Mouse (Mus musculus): ENCODE data around the gene Irf4. TPM values are rescaled to one million over a fixed set of nuclear protein-coding genes. Genes with fewer than 3 reads are reported as not detected.

Gene Irf4
- total RNA-seq, 2 experiments from 2014 or later = 1.2 to 2.0 TPM

DNA sequence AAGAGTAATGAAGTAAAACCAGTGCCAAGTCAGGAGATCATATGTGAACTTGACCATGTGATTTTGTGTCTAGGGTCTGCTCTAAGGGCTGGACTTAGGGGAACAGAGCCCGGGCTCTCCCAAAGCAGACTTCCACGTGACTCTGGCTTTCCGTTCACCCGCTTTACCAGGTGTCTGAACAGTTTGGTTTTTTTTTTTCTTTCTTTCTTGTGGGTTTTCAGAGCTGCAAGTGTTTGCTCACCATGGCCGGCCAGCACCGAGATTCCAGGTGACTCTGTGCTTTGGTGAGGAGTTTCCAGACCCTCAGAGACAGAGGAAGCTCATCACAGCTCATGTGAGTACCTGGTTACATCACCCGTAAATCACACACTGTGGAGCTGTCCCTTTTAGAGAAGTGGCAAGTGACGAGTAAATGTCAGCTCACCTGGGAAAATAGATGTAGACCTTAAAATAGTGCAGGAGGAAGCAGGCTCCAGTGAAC is 12.2 kb downstream of the Irf4 start:
- DNase-seq (ENCODE audit: low spot score in 2 of 2) = no peak

DNA sequence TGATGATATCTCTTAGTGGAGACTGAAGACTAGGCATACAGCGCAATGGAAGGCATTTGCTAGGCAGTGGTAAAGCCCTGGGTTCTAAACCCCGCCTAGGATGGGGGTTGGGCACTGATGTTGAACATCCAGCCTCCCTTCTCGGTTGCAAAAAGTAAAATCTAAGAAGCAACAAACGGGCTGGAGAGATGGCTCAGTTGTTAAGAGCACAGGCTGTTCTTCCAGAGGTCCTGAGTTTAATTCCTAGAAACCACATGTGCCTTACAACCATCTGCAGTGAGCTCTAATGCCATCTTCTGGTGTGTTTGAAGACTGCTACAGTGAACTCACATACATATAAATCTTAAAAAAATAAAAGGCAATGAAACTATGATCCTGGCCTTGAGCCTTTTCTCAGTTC is 13.2 kb downstream of the Irf4 start:
- DNase-seq (ENCODE audit: low spot score in 2 of 2) = no peak

DNA sequence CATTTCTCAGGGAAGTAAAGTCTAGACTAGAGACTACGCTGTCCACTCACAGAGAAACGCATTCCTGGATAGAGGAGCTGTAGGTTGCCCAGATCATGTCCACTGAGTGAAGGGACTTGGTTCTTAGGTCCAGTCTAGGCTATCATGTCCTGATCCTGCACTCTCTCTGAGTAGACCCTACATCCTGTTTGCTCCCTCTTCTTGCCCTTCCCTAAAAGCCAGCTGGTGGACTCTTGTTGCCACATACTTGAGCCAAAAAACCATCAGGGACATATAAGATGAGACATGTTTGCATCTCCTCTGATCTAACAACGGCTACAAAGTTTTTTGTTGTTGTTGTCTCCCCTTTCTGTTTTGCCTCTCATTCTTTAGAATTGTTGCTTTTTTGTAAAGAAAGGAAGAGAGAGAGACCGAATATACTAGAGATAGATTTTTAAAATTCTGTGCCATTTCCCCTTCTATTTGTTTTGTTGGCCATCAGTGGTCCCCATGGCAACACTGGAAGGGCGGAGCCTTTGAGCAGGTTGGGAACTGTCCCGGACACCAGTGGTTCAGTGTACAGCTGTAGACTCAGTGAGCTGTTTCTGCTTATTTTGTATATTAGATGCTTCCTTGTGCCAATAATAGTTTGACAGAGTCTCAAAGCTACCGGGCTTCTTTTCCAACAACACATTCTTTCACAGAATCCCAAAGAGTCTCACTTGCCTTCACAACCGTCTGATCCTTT is 15.2 kb downstream of the Irf4 start:
- DNase-seq (ENCODE audit: low spot score in 2 of 2) = no peak

DNA sequence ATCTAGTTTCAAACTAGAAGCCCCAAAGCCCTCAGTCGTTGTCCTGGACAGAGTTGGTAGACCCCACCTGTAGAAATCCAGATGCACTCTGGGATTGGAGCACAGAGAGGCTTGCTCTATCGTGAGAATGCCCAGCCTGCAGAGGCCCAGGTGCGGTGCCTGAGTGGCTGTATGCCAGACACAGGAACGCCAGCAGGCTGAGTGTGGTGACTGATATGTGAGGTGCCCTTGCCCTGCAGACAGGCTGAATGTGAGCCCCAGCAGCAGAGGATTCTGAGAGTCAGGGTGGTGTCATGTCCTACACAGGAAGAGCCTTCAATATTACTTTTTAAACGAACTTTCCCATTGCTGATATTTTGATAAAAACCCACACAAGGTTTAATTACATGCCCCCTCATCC is 16.9 kb downstream of the Irf4 start:
- no peak for DNase-seq (ENCODE audit: low spot score in 2 of 2)

DNA sequence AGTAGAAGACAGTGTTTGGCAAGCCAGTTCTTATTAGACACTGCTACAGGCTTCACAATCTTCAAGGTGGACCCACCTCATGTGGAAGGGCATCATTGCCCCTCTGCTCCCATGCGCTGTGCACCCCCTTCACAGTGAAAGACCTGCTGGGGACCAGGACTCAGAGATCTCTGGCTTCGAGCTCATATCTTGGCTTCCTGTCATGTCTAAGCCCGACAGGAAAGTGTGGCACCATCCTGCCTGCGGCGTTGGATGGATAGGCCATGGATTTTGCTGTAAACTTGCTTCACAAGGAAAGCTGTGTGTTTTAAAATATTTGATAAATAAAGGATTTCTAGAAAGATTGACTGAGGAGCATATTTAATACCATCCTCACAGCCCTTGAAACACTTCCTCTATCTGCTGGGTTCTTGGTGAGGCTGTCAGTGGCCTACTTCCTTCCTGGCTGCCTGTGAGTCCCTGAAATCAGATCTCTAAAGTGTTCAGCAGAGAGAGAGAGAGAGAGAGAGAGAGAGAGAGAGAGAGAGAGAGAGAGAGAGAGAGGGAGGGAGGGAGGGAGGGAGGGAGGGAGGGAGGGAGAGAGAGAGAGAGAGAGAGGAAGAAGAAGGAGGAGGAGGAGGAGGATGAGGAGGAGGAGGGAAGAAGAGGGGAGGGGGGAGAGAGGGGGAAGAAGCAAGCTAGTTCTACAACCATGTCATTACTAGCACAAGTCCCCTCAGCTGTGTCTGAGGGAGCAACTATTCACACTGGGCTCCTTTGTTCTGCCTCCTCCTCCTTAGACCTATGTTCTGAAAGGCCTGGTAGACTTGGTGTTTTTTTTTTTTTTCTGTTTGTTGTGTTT is 17.8 kb downstream of the Irf4 start:
- no peak for DNase-seq (ENCODE audit: low spot score in 2 of 2)

DNA sequence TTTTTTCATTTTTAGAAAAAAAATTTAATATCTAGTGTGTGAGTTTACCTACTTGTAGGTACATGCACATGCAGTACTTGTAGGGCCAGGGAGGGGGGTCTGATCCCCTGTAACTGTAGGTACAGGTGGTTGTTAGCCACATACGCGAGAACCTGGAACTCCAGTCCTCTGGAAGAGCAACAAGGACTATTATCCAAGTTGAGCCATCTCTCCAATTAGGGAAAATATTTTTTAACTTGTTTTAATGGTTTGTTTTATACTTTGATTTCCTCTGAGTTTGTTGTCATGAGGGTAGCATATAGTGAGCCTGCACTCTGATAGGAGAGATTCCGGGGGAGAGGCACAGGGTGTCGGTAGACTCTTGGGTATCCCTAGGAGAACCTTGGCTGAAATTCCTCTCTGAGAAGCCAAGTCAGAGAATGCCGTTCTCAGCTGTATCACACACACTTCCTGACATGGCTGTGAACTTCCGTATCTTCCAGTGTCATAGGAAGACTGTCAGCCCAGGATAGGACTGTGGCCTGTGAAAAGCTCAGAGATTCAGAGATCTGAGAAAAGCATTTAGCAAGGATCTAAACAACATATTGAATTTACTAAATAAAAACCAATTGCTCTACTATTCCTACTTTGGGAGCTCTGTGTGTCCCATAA is 18.6 kb downstream of the Irf4 start:
- no peak for DNase-seq (ENCODE audit: low spot score in 2 of 2)

DNA sequence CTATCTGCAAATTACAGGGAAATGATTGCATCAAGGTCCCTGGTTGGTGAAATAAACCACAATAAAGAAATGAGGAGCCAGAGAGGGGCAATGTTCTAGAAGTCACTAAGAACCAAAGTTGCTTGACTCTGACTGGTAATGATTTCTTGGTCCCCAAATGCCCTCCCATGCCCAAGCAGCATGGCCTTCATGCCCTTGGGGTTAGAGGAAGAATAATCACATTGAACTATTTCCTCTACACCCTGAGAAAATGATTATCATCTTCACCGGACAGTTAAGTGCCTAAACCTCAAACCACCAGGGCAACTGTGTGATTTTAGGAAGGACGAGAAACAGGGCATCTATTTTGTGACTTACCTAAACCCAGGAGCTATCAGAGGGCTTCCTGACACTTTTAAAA is 27.0 kb downstream of the Irf4 start:
- DNase-seq (ENCODE audit: low spot score in 2 of 2) = no peak

DNA sequence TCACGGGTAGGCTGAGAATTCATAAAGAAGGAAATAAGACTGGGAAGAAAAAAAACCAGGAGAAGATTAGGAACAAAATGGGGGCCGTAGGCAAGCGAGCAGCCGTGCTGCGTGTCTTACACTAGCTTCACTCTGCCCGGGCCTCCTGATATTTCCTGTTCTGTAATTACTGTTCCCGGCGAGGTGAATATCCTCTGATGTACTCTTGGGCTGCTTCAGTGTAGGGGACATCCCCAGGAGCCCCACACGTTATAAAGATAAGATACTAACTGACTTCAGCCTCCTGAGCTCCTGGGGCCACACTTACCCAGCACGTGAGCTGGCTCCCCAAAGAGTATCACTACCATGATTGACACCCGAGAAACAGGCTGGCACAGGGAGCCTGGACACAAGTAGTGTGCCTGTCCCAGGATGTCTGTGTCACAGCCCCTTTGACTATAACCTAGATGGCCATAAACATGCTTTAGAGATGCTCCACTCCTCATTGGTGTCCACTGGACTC is 28.7 kb downstream of the Irf4 start:
- no peak for DNase-seq (ENCODE audit: low spot score in 2 of 2)

DNA sequence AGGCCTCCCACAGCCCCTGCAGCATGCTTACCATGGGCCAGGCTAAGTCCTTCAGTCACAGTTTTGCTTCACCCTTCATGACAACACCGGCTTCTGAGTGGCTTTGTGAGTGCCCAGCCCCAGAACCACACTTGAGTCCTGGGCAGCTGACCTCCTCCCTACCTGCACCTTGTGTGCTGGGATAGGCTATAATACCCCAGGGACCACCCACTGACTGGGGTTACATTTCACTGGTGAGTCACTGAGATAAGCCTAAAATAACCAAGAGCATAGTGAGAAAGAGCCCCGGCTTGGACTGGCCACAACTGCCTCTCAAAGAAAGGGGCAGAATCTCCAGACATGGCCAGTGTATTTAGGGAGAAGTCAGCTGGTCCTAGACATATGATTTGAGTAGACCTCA is 32.9 kb downstream of the Irf4 start:
- DNase-seq (ENCODE audit: low spot score in 2 of 2) = no peak

DNA sequence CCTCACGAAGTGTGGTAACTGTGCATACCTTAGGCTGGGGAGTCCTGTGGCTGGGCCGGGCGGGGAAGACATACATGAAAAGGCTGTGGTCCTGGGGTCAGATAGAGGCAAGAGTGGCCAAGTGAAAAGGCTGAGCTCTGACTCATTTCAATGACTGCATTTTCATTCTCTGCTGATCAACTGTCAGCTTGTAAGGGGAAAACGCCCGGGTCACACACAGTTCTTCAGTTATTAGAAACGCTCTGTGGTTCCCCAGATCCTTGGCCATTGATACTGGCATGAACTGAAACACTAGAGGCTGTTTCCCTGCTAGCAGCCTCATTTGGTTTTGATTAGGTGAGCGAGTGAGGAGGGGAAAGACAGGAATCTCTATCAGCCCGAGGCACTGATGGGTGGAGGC is 33.4 kb downstream of the Irf4 start:
- DNase-seq (ENCODE audit: low spot score in 2 of 2) = no peak

DNA sequence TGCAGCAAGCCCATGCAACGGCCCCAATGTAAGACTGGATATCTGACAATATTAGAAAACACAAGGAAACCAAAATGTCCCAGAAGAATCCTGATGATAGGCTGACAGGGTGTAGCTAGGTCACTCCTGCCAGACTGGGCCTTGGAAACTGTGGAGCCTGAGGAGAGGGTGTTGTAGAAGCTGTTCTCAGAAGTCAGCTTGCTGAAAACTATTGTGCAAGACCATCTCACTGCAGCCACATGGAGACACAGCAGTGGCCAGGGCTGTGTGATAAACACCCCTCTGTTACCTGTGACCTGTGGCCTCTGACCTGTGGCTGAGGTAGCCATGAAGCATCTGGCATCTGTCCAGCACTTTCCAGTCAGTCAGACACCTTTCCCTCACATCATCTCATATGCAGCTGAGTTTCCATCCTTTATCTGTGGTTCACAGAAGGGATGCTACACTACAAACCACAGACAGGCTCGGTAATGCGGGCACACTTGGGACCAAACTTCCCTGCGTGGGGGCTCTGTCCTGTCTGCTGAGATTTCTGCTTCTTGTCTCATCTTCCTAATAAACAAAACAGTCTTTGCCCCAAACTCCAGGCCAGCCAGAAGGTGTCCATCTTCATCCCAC is 36.5 kb downstream of the Irf4 start:
- no peak for DNase-seq (ENCODE audit: low spot score in 2 of 2)

DNA sequence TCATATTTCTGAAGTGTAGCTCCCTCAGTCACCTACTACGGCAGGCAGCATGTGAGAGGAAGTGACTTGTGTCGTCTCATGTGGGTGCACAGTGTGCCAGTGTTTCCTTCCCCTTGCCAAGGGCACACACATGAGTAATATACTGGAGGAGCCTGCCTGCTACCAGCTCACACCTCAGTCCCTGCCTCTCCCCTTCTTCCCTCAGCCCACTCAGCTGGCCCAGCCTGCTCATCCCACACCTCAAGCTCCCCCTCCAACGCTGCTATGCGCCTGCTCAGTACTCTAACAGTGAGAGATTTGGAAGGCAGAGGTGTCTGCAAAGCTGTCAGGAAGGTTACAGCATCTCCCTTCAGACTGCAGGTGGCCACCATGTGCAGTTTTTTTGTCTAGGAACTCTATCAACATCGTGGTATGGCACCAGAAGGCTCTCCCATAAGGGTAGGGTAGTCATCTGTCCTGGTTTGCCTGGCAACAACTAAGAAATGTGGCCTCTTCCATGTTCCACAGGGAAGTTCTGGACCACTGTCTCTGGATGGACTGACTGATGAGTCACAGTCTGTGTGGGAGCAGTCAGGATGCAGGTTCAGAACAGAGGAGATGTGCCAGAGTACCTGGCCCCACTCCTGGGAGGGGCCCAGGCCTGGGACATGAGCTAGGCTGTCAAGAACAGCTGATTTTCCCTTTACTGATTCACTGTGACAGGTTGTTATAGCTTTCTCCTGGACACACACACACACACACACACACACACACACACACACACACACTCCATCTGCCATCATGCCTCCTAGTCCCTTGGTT is 37.4 kb downstream of the Irf4 start:
- DNase-seq (ENCODE audit: low spot score in 2 of 2) = no peak

DNA sequence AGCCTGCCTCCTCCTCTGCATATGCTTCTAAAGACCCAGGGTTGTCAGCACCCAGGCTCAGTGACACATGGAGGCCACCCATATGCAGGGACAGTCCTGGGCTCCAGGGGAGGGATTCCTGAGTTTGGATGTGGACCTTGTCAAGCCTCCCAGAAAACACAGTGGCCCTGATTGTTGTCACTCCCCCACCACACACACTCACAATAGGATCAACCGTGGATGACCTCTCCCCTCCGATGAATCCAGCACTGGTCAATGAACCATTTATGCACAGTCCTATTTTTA is 38.0 kb downstream of the Irf4 start:
- no peak for DNase-seq (ENCODE audit: low spot score in 2 of 2)

DNA sequence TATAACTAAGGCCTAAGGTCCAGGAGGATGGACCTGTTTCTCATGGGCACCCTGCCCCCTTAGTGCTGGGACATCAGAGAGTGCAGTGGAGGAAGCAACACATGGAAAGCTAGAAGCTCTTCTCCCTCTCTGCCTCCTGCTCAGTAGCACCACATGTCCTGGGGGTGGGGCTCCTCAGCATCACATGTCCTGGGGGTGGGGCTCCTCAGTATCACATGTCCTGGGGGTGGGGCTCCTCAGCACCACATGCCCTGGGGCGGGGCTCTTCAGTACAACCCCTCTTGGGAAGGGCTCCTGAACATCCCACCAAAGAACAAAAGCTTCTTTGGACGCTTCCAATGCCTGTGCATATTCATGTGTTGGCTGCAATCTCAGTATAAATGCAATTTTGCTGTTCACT is 38.5 kb downstream of the Irf4 start:
- no peak for DNase-seq (ENCODE audit: low spot score in 2 of 2)

DNA sequence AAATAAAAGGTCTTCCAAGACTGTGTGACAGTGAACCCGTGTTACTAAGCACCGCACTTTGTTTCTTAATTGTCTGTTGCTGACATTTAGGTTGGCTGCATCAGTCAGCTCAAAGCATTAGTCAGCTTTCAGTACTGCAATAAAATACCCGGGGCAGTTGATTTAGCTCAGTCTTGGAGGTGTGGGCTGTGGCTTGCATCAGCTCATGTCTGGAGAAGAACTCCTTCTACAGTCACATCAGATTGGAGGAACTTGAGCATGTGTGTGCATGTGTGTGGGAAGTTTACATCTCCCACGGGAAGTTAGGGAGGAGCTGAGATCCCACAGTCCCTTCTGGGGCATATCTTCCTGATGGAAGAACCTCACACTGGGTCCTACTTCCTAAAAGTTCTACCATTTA is 38.9 kb downstream of the Irf4 start:
- no peak for DNase-seq (ENCODE audit: low spot score in 2 of 2)

DNA sequence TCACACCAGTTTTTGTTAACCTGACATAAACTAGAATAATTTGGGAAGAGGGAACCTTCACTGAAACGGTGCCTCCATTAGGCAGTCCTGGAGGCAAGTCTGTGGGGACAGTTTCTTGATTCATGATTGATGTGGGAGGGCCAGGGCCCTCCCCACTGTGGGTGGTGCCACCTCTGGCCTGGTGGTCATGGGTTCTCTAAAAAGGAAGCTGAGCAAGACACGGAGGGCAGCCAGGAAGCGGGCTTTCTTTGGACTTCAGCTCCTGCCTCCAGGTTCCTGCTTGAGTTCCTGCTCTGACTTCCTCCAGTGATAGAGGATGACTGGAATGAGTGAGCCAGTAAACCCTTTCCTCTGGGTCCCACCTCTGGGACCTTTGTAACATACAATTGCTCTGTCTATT is 39.4 kb downstream of the Irf4 start:
- DNase-seq (ENCODE audit: low spot score in 2 of 2) = no peak

DNA sequence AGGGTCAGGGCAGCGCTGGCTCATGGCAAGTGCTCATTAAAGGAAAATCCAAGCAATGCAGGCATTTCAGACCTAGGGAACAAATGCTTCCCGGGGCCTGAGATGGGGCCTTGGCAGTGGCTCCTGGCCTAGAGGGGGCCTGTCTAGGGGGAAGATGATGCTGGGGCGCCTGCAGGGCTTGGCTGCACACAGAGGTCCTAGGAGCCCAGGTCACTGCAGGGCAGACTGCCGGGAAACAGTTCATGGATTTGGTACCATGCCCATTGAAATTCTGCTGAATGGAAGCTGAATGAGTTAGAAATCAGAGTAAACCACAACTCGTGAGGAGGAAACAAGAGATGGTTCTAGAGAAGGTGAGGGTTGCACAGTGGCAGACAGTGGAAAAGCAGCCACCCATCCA is 41.0 kb downstream of the Irf4 start:
- DNase-seq (ENCODE audit: low spot score in 2 of 2) = no peak

DNA sequence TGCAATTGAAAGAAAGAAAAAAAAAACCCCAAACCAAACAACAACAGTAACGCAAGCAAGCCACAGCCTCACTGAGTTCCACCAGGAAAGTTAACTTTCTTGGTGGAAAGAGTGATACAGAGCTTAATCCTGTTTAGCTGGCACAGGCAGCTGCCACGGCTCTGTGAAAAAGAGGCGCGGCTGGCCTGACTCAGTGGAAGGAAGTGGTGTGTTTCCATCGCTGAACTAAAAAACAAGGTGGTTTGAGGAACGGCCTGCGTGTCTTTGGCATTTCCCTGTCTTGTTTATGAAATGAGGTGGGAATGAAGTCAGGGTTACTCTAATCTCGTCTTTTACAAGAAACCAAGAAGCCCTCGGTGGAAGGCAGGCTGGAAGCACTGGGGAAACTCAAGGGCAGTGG is 43.3 kb downstream of the Irf4 start:
- DNase-seq (ENCODE audit: low spot score in 2 of 2) = no peak

DNA sequence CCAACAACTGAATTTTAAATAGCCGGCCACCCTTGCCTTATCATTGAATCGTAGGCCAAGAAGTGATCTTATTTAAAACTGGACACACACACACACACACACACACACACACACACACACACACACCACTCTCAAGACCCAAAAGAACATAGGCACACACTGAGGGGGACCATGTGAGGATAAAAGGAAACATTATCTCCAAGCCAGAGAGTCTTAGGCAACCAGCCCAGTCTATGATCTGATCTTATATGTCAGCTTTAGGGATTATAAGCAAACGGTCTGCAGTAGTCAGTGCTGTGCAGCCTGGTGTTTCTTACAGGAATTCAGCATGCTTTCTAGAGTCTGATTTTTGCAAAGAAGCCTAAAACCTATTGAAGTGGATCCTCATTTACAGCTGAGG is 43.7 kb downstream of the Irf4 start:
- no peak for DNase-seq (ENCODE audit: low spot score in 2 of 2)

DNA sequence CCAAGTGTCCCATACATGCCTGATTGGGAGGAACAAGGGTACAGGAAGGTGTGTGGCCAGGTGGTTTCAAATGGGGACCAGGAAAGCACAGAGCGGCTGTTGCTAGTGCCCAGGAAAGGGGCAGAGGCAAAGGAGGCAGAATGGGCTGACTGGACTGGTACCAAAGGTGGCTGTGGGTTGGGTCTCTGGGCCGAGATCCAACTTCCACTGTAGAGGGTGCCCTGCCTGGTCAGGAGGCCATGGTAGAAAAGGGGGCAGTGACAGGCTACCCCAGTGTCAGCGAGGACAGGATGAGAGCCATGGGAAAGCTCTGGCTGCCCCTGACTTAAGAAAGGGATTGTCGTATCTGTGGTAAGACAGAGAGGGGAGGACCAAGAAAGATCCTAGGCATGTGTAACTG is 44.2 kb downstream of the Irf4 start:
- no peak for DNase-seq (ENCODE audit: low spot score in 2 of 2)

DNA sequence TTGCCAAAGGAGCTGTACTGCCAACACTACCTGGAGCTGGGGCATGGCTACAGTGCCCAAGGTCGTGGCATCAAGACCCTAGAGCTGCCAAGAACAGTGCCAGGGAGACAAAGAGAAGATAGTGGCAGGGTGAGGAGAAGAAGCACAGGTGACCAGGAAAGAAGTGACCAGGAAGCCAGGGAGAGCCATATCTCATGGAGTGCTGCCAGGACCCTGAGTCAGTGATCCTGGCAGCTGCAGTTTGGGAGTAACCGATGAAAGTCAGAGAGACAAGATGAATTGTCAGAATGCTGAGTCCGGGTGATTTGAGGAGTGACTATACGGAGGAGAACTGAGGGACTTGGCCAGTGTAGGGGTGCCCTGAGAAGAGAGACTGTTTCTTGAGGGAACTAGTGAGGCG is 44.6 kb downstream of the Irf4 start:
- no peak for DNase-seq (ENCODE audit: low spot score in 2 of 2)

All from gastrocnemius, postnatal 4 days (tissue).